Mouse (Mus musculus) liver, embryonic 14.5 days (tissue): Measurements from ENCODE around the gene Clcn5.

ENCODE experiments used
- CTCF ChIP-seq: IDR thresholded peaks from 2 replicates; pipeline ENCODE4 v1.5.1; 2016; ENCODE audit warnings: antibody characterized with exemption, low read depth, control low read depth
- EP300 ChIP-seq: IDR thresholded peaks from 2 replicates; pipeline ENCODE4 v1.6.1; 2016; ENCODE audit warnings: antibody characterized with exemption, low read depth

- TF ChIP-seq EP300 = no peak
- TF ChIP-seq CTCF = no peak
Measured at GRCm38 (mm10) chrX:7187455-7188310, 131.5 kb downstream of the Clcn5 start.
